Mouse (Mus musculus) kidney, adult 18-20 months (tissue): Measurements from ENCODE around the gene Gimap9.

Experiments used
- DNase-seq: peaks from one replicate; pipeline ENCODE4 v3.0.0; 2021

Gimap9 gene

DNA sequence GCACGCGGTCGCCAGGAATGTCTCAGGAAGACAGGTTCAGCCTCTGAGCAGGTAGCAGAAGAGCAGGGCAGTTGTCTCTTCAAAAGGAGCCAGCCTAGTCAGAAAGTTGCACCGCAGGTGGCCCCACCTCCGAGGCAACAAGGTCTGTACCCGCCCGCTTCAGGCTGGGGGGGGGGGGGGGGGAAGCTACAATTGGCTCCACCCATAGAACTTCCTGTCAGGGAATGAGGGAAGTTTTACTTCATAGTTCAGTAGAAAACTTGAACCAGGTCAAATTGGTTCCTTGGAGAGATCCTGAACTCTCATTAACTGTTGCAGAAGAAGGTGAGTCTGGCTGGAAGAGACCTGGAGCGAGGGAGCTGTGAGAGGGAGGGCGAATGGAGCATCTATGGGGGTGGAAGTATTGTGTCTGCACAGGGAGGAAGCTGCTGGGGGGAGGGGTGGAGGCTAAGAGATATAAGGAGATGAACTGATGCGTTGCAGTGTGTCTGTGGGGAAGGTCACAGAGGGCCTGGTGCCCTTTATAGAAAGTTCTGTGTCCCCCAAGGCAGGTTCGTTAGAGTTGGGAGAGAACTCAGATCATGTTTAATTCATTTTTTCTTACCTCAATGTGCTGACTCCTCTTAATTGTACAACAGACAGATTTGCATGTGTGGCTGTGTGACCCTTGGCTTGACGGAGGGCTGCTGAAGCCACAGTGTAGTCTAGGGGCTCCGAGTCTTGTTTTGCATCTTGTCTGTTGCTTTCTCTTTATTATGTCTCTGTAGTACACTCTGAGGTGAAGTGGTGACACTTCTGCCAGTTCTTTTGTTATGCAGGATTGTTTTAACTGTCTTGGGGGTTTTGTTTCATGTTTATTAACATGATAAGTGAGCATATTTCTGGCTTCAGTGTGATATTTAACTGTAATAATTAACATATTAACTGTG, at the start of gene Gimap9:
Gene Gimap9, plus strand, starts transcription at position 199 of the 929 bp plus-strand sequence.
- peak; percentile 72 for DNase-seq

DNA sequence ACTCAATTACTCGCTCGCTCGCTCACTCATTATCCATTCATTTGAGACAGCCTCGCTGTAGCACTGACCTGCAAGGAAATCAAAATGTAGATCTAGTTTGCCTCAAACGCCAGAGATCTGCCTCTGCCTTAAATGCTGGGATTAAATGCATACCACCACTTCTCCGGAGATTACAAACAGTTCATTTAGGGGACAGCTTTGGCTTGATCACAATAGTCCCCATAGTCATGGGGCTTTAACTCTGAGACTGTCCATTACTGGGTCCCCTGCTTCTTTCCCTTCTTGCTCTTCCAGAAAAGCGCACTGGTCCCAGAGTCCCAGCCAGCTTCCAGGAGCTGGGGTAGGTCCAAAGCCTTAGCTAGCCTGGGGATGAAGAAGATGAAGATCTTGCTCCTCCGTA, 49.5 kb upstream of the Gimap9 start, which contains the start of gene AI854703:
Gene AI854703, plus strand, starts transcription at position 301 of the 400 bp plus-strand sequence.
- DNase-seq, result no peak

DNA sequence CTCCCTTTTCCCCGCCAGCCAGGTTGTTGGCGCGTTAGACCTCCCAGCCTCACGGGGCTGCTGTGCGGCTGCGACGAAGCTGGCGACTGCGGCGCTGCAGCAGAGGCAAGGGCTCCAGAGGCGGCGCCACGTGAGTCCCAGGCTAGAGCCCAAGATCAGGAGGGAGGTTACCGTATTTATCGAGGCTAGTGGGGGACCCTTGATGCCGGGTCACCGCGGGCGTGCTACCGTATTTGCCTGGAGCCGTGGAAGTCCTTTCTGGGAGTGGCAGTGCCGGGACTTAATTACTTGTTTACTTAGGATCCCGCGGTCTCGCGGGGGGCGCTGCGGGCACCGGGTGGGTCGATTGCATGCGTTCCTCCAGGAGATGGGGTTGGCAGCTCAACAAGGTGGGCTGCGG, 48.9 kb upstream of the Gimap9 start:
- peak; percentile 82 for DNase-seq

DNA sequence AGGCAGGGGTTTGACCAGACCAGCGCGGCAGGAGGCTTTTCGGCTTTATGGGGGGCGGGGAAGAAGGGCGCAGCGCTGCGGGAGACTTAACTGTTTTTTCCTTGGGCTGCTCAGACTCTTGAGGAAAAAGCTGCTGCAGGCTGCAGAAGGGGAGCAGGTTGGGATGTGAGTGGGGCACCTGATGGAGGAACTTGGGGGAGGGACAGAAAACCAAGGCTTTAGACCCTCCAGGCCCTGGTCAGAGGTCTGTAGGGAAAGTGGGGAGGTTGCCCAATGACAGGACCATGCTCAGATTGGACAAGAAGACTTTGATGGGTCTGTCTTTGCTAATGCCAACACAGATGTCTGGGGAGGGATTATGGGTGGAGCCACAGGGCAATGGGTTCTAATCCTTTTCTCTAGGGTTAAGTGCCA, 48.4 kb upstream of the Gimap9 start:
- peak; percentile 62 for DNase-seq

DNA sequence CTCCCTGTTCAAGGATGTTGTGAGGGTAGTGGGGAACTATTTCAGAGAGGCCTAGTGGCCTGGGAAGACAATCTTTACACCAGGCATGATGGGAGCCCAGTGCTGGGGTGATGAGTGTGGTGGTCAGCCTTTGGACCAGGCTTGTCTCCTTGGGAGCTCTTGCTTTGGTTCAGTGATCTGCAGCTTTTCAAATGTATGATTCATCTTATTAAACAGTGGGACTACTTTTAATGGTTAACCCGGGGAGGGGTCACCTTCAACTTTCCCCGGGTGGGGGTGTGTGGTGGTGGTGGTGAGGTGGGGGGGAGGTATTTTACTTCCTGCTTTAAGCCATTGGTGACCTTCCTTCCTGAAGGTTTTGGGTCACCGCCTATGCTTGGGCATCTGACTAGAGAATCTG, 47.6 kb upstream of the Gimap9 start:
- no peak for DNase-seq

DNA sequence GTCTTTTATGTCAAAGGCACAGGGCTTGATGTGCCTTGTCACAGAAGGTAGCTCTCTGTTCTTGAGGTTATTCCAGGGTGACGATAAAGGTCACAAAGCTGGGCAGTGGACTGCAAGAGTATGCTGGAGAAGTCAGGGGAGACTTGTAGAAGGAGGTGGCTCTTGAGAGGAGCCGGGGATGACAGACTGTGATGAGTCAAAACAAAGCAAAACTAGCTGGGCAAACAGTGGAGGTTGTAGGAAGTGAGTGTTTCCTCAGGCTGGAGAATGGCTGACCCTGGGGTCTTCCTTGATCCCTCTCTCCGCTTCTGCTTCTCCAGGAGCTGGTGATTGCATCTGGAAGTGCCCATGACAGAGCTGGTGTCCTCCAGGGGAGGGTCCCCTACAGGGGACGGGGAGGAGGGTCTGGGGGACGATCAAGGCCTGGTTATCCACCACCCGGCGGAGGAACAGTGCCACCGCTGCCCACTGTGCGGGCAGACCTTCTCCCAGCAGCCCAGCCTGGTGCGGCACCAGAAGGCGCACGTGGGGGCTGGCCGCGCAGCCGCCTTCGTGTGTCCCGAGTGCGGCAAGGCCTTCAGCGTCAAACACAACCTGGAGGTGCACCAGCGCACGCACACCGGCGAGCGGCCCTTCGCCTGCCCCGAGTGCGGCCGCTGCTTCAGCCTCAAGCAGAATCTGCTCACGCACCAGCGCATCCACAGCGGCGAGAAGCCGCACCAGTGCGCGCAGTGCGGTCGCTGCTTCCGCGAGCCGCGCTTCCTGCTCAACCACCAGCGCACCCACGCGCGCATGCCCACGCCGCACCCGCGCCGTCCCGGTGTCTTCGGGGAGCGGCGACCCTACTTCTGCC, 46.9 kb upstream of the Gimap9 start:
- peak; percentile 57 for DNase-seq

DNA sequence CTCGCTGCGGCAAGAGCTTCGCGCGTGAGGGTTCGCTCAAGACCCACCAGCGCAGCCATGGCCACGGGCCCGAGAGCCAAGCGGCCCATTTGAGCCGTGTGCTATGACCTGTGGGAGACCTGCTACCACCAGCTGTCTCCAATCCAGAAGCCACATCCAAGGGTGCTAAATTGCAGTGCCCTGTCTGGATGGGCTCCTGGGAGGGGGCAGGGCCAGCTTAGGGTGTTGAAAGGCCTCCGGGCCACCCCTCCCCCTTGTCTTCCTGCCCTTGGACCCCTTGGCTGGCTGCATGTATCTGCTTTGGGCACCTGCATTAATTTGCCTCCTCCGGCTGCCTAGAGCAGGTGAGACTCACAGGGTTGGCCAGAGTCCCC, 46.3 kb upstream of the Gimap9 start:
- DNase-seq, result peak; percentile 65

DNA sequence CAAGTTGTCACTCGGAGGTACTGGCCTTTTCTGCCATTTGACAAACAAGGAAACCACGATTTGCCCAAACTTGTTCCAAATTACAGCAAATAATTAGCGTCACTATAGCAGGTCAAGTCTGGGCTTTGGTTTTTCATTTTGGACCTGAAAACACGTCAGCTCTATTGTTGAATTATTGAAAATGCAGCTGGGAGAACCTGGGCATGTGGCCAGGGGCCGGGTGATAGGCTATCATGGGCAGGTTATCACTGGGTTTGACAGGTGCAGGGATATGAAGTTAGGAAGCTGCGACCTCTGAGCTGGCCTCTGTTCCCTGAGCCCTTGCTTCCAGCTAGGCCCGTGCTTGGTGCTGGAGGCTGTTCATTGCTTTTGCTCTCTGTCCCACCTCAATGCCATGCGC, 45.1 kb upstream of the Gimap9 start:
- DNase-seq, result no peak

DNA sequence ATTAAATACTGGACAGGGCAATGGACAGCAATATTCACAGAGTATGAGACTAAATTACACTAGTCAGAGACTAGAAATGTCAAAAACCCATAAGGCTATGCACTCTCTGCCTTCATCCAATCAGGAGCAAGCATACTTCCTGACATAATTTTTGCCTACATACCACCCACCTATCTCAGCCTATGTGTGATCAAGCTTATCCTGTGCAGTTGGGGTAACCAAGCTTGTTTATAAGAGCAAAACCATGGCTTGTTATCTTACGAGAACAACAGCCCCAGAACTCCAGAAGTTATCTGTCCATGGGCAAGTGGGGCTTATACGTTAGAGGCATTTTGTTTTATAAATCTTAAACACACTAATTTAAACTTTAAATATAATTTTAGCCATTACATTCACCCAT, 40.8 kb upstream of the Gimap9 start:
- no peak for DNase-seq

DNA sequence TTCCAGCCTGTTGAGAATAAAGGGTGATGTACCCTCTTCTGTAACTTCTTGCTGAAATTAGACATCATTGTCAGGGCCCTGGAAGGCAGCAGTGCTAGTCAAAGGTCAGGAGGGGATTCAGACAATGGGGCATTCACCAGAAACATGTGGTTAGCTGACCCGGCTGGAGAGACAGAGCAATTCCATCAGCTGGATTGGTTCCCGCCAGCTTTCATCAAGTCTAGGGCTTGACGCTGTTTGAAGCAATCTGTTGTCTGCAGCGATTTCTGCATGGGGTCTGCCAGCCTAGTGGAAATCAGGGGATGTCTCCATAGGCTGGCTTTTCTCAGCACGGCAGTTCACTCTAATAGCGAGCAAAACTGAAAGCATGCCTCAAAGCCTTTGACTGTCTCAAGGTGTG, 39.4 kb upstream of the Gimap9 start:
- no peak for DNase-seq

DNA sequence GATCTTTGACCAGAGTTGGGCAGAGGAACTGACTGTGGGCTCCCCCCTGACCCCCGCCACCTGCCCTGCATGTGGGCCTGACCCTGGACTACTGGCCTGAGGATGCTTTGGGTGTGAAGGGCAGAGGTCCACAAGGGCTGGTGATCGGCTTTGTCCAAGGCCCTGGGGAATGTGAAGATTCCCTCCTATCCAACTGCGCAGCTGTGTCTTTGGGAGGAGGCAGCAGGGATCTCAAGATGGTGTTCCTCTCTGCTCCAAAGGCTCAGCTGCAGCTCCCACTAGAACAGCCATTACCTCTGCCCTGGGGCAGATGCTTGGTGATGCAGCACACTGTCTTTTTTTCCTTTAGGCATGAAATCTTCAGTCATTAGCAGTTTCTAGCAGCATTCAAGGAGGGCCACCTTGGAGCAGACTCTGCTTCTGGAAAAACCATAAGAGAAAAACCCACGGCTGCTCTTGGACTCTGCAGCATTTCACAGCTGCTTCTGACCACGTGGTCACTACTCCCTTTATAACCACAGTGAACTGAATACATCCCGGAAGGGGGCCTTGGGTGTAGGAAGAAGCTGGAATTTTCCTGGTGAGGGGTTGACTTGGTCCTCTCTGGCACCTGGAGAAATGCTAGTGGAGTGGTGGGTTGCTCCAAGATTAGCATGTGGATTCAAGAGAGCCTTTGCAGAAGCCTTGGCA, 38.0 kb upstream of the Gimap9 start:
- DNase-seq, result no peak

DNA sequence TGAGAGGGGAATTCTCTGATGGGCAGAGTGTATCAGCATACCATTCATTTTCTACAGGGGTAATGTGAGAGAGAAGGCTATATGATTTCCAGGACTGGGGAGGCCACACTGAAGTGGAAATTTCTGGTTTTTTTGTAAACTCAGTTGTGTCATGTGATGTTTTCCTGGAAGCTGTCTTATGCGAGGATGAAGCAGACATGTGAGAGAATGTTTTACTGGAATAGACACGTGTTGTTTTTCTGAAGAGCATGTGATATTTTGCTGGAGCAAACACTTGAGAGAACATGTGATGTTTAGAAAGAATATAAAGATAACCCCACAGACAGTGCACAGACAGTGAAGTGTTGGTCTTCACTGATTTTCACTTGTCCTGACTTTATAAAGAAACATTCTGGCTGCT, 37.4 kb upstream of the Gimap9 start:
- no peak for DNase-seq

DNA sequence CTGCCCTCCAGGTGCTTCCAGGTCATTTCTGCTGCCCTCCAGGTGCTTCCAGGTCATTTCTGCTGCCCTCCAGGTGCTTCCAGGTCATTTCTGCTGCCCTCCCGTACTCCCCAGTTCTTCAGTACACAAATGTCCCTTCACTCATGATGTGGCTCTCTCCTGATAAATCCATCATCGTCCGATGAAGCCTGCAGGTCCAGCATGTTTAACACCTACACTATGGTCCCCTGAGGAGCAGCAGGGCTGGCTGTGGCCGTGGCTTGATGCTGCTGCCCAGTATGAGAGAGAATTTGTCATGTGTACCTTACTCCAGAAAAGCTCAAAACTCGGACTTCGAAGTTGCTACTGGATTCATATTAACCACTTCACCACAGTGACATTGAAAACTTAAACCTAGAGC, 34.5 kb upstream of the Gimap9 start:
- DNase-seq, result no peak

DNA sequence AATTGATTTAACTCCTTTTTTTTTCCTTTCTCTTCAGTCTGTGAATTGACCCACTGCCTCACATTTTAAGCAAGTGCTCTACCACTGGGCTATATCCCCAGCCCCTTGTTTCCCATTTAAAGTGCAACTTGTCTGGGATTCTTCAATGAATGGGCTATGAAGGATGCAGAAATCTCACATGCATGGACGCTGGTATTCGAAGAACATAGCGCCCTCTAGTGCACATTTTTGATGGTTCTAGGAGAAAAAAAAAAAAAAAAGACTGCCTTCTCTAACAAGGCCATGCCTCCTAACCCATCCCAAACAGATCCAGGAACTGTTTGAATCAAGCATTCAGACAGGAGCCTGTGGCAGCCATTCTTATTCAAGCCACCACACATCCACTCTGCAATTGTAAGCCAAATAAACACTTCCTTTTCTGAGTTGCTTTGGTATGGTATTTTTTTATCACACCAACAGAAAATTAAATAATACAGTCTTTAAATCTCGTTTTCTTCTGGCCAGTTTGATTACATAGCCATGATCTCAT, 33.1 kb upstream of the Gimap9 start:
- DNase-seq, result no peak

DNA sequence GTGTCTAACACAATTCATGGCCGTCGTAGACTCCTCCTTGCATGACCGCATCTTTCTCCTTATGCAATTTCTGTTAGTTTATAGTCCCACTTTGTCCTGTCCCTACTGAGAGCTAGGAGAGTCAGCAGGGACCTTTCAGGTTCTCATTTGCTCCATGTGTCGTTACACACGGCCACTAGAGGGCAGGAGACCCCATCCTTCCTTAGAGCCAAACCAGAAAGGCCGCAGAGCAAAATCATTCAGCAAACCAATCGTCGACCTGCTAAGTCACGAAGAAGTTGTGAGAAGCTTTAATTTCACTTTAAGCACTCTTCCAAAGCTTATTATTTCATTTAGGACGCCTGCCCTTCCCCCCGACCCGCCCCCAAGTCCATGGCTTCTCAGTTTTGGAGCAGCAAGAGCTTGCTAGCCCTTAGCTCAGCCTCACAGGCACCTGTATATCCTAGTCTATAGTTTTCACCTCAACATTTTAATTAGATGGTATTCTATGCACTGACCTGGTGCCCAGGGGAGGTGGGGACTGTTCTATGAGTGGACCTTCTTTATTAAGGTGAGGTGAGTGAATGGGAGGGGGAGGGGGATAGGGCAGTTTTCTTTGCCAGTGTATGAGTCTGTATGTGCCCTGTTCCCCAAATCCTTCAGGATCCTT, 30.1 kb upstream of the Gimap9 start:
- peak; percentile 83 for DNase-seq

DNA sequence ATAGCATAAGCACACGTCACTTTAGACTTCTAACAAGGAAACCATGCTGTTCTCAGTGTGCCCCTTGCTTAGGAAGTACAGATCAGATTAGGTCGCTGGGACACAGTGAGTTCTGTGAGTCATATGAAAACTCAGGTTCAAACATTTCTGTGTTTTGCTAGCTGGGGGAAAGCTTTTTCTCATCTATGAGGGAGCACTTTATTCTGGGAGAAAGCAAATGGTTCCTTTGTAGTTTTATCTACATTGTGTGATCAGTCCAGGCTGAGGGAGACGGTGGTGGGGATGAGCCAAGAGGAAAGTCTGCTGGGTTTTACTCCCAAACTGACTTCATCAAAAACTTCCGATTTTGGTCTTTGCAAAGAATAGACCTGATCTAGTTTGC, 29.6 kb upstream of the Gimap9 start:
- no peak for DNase-seq

DNA sequence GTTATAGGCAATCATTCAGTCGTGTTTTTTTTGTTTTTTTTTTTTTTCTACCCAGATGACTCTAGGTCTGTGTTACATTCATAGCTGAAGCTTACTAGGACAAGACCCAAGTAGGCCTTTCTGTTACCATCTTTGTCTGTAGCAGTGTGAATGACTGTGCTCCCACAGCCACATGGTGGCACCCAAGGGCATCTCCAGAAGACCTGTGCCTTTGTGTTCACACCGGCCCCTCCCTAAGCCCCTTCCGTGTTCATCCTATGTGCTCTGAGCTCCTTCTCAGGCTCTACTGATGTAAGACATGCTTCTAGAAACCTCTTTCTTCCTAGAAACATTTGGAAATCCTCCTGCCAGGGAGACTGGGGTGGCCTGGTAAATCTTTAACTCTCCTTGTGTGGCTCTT, 28.9 kb upstream of the Gimap9 start, which contains the start of gene Gimap8:
Gene Gimap8, plus strand, starts transcription at position 240 of the 400 bp plus-strand sequence.
- DNase-seq, result peak; percentile 79

DNA sequence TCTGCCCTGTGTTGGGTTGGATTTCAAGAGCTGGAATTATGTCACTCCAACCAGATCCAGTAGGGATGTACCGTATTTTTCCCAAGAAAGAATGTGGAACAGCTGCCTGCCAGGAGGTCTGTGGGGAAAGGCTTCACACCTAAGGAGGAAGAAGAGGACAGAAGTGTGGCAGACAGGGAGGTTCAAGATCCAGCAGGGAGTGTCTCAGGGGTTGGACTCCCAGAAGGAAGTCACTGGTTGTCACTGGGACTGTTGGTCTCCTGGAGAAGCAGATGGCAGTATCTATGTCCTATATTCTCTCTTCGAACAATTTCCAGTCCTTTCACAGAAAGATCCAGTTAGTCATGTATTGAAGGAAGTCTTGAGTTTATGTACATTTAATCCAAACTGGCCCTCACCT, 28.3 kb upstream of the Gimap9 start:
- no peak for DNase-seq

DNA sequence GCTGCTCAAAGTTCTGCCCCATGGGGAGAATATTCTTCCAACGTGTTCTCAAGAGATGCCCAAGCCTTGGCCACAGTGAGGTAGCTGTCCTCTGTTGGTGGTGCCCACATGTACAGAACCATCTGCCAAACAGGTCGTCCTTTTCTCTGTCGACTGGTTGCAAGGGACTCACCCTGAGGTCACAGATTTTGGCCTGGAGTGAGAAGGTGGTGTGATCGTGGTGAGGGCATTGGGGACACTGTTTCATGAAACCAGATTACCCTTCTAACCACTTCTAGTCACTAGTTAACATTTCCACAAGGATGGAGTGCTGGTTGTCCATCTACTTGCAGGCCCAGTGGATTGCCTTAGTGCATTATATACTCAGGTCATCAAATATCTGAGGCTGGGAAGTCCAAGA, 27.1 kb upstream of the Gimap9 start:
- DNase-seq, result no peak

DNA sequence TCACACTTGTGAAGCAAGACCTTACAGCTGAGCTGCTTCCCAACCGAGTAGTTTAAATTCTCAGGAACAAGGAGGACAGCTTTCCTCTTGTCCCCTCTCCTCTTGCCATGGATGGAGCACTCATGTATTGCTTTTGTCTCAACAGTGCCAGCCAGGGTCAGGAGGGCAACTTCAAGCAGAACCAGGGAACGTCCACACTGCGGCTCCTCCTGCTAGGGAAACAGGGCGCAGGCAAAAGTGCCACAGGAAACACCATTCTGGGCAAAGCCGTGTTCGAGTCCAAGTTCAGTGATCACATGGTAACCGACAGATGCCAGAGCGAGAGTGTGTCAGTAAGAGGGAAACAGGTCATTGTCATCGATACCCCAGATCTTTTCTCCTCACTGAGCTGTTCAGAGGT, 25.9 kb upstream of the Gimap9 start:
- DNase-seq, result no peak

DNA sequence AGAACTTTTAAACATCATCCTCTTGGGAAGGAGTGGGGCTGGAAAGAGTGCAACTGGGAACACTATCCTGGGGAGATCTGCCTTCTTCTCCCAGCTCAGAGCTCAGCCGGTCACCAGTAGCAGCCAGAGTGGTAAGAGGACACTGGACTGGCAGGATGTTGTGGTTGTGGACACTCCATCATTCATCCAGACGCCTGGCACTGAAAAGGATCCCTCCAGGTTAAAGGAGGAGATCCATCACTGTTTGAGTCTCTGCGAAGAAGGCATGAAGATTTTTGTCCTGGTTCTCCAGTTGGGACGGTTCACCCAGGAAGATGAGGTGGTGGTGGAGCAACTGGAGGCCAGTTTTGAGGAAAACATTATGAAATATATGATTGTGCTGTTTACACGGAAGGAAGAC, 17.2 kb upstream of the Gimap9 start:
- no peak for DNase-seq

DNA sequence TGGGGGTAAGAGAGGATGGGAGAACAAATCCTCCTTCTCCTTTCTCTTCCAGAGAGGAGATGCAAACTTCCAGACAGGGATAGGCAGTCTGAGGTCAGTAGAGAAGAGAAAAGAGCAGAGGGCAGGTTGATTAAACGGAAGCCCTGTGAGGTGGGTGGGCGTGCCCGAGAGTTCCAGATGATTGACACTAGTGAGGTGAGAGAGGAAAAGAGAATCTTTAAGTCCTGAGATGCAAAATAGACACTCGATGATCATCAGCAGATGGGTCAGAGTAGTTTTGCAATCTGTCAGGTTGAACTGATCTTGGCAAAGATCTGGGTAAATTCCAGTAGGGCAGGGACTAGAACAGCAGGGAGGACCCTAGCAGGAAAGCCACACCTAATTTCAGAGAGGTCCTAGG, 11.2 kb upstream of the Gimap9 start:
- DNase-seq, result peak; percentile 1
